Mouse (Mus musculus) lung, postnatal 0 days (tissue): Measurements from ENCODE around the gene Sh3rf1. TPM values are rescaled to one million over a fixed set of nuclear protein-coding genes. Genes with fewer than 3 reads are reported as not detected.
A peak's percentile ranks its signal among the peaks of the same experiment; 100 is the strongest.

Source experiments
- ATAC-seq: fragments of 200-750 bp; cut with Nextera tagmentation; 2 replicates; pipeline ENCODE4 v1.8.0; 2017; ENCODE audit warnings: moderate library complexity
- DNase-seq: peaks from one replicate; pipeline ENCODE4 v3.0.0-alpha.2; 2016; ENCODE audit warnings: low spot score
- H3K27ac ChIP-seq: fragments of 300-500 bp; sonication (generic); 2 replicates; pipeline ENCODE4 v1.5.1; 2014; ENCODE audit warnings: antibody characterized with exemption, mild to moderate bottlenecking, low read length, mixed read lengths
- H3K27me3 ChIP-seq: fragments of 300-500 bp; sonication (generic); replicated peaks from 2 replicates; pipeline ENCODE4 v1.6.1; 2014; ENCODE audit warnings: low read length, mixed read lengths; ENCODE audit not compliant: insufficient read depth
- H3K36me3 ChIP-seq: fragments of 300-500 bp; sonication (generic); 2 replicates; pipeline ENCODE4 v1.6.1; 2014; ENCODE audit warnings: low read length, mixed read lengths; ENCODE audit not compliant: insufficient read depth
- H3K4me1 ChIP-seq: fragments of 300-500 bp; sonication (generic); 2 replicates; pipeline ENCODE4 v1.6.1; 2014; ENCODE audit warnings: antibody characterized with exemption, low read depth, low read length, mixed read lengths; ENCODE audit not compliant: insufficient read depth
- H3K4me2 ChIP-seq: fragments of 300-500 bp; sonication (generic); replicated peaks from 2 replicates; pipeline ENCODE4 v1.6.1; 2014; ENCODE audit warnings: low read depth, mild to moderate bottlenecking, low read length, moderate library complexity, mixed read lengths
- H3K4me3 ChIP-seq: fragments of 300-500 bp; sonication (generic); 2 replicates; pipeline ENCODE4 v1.5.1; 2014; ENCODE audit warnings: low read depth, low read length
- H3K9ac ChIP-seq: fragments of 300-500 bp; sonication (generic); replicated peaks from 2 replicates; pipeline ENCODE4 v1.6.1; 2014; ENCODE audit warnings: low read depth, mild to moderate bottlenecking
- H3K9me3 ChIP-seq: fragments of 300-500 bp; sonication (generic); 2 replicates; pipeline ENCODE4 v1.6.1; 2016; ENCODE audit warnings: low read length, mixed read lengths
- CTCF ChIP-seq: IDR thresholded peaks from 2 replicates; pipeline ENCODE4 v1.5.1; 2016; ENCODE audit warnings: antibody characterized with exemption, mild to moderate bottlenecking
- EP300 ChIP-seq: IDR thresholded peaks from 2 replicates; pipeline ENCODE4 v1.6.1; 2016; ENCODE audit warnings: antibody characterized with exemption, mild to moderate bottlenecking, control low read depth
- WGBS: fragments of 180-500 bp; shearing (Covaris S2); extraction: QIAGEN DNeasy Blood & Tissue Kit; methylation state at CpG from one replicate; pipeline ENCODE4 v1.1.7; 2014; 5-methylcytosine and 5-hydroxymethylcytosine counted together
- polyA plus RNA-seq: library from polyadenylated mRNA; unstranded; fragments of >200 nt; fragmentation: Nextera tagmentation; extraction: Ambion mirVana; gene quantifications from 2 replicates; pipeline ENCODE4 v1.2.1, GENCODE M21; 2015

Gene Sh3rf1
- polyA plus RNA-seq, 1 experiment from 2014 or later: 11.2 TPM

GRCm38 (mm10) chr8:61254196-61254595 lies 30.5 kb downstream of the Sh3rf1 start:
- H3K4me1 ChIP-seq: no peaks in the 10 kb centered on the region; the same call in 1 of the 2 replicates
- TF ChIP-seq EP300 (no peak), CTCF (no peak)
- H3K27ac ChIP-seq: no peak overlapping the region
- no peaks in the 10 kb centered on the region for H3K27me3 ChIP-seq
- H3K4me3 ChIP-seq: no peak overlapping the region
- H3K4me2 ChIP-seq: no peak overlapping the region
- peak; percentile 43; the same call in 1 of the 2 replicates for ATAC-seq
- no peak overlapping the region for H3K9ac ChIP-seq
- H3K9me3 ChIP-seq: 0 out of 2 replicates have a peak, but pooled peaks cover 3% of the 10 kb centered on the region
- H3K36me3 ChIP-seq: no peaks in the 10 kb centered on the region
- DNase-seq: no peak
- WGBS: 59% methylated on average over 5 of the region's 5 CpGs

GRCm38 (mm10) chr8:61258828-61259227 lies 35.2 kb downstream of the Sh3rf1 start:
- H3K4me3 ChIP-seq: no peak overlapping the region
- H3K36me3 ChIP-seq: no peaks in the 10 kb centered on the region
- no peak overlapping the region for H3K9ac ChIP-seq
- H3K4me1 ChIP-seq: no peaks in the 10 kb centered on the region; the same call in 1 of the 2 replicates
- H3K4me2 ChIP-seq: no peak overlapping the region
- WGBS: 71% methylated on average over 9 of the region's 9 CpGs
- no peaks in the 10 kb centered on the region for H3K9me3 ChIP-seq
- H3K27ac ChIP-seq: no peak overlapping the region
- H3K27me3 ChIP-seq: no peaks in the 10 kb centered on the region
- DNase-seq: no peak
- peak; percentile 41; the same call in 1 of the 2 replicates for ATAC-seq
- TF ChIP-seq CTCF (no peak), EP300 (no peak)

- H3K4me2 ChIP-seq: no peak overlapping the region
- H3K9me3 ChIP-seq: no peaks in the 10 kb centered on the region
- H3K27me3 ChIP-seq: no peaks in the 10 kb centered on the region
- no peaks in the 10 kb centered on the region for H3K36me3 ChIP-seq
- no peak for DNase-seq
- ATAC-seq: no peak
- TF ChIP-seq EP300 (no peak), CTCF (no peak)
- H3K4me3 ChIP-seq: no peak overlapping the region
- no peak overlapping the region for H3K9ac ChIP-seq
- H3K27ac ChIP-seq: no peak overlapping the region
- H3K4me1 ChIP-seq: no peaks in the 10 kb centered on the region; the same call in 1 of the 2 replicates
- 63% methylated on average over 7 of the region's 7 CpGs for WGBS
Observed at GRCm38 (mm10) chr8:61259526-61259925, 35.9 kb downstream of the Sh3rf1 start.

- H3K27ac ChIP-seq: no peak overlapping the region
- TF ChIP-seq EP300 (no peak), CTCF (no peak)
- no peaks in the 10 kb centered on the region for H3K27me3 ChIP-seq
- 74% methylated on average over 7 of the region's 7 CpGs for WGBS
- no peak overlapping the region for H3K9ac ChIP-seq
- H3K4me1 ChIP-seq: peaks cover 2% of the 10 kb centered on the region
- no peak overlapping the region for H3K4me3 ChIP-seq
- no peaks in the 10 kb centered on the region for H3K36me3 ChIP-seq
- no peak for DNase-seq
- ATAC-seq: no peak
- no peaks in the 10 kb centered on the region for H3K9me3 ChIP-seq
- no peak overlapping the region for H3K4me2 ChIP-seq
Observed at GRCm38 (mm10) chr8:61260530-61260929, 36.9 kb downstream of the Sh3rf1 start.

- H3K4me1 ChIP-seq: peaks cover 7% of the 10 kb centered on the region
- no peak overlapping the region for H3K4me2 ChIP-seq
- 64% methylated on average over 4 of the region's 4 CpGs for WGBS
- TF ChIP-seq CTCF (no peak), EP300 (no peak)
- no peaks in the 10 kb centered on the region for H3K36me3 ChIP-seq
- ATAC-seq (no peak), DNase-seq (no peak)
- no peak overlapping the region for H3K9ac ChIP-seq
- H3K9me3 ChIP-seq: no peaks in the 10 kb centered on the region
- no peaks in the 10 kb centered on the region for H3K27me3 ChIP-seq
- no peak overlapping the region for H3K4me3 ChIP-seq
- no peak overlapping the region for H3K27ac ChIP-seq
Observed at GRCm38 (mm10) chr8:61261374-61261773, 37.7 kb downstream of the Sh3rf1 start.

DNA sequence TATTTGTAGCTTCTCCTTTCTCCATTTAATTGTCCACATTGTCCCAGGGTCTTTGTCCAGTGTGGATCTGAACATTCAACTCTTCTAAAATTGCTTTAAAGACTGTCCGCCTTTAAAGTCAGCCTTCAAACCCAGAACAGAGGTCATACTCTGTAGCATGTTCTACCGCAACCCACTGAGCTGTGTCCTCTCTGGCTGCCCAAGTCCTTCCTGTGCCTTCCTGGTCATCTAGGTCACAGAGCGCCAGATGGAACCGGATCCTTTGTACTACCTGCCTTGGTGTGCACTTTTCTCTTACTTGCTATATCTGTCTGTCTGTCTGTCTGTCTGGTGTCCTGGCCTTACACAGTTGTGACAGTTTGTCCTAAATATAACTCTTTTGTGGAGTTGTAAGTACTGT lies 40.0 kb downstream of the Sh3rf1 start:
- Histone ChIP-seq H3K4me3 (no peak overlapping the region), H3K9me3 (no peaks in the 10 kb centered on the region), H3K4me2 (no peak overlapping the region), H3K27me3 (no peaks in the 10 kb centered on the region), H3K27ac (no peak overlapping the region), H3K4me1 (peaks cover 7% of the 10 kb centered on the region), H3K36me3 (no peaks in the 10 kb centered on the region), H3K9ac (no peak overlapping the region)
- DNase-seq (no peak), ATAC-seq (no peak)
- no peak for TF ChIP-seq EP300
- TF ChIP-seq CTCF: no peak
- WGBS: 90% methylated on average over 4 of the region's 4 CpGs

- peak overlapping the region; percentile 34; the same call in 1 of the 2 replicates for H3K27ac ChIP-seq
- TF ChIP-seq EP300: peak; percentile 69; the same call in 1 of the 2 replicates
- TF ChIP-seq CTCF: no peak
- ATAC-seq: peak; percentile 80
- 41% methylated on average over 7 of the region's 7 CpGs for WGBS
- H3K9me3 ChIP-seq: no peaks in the 10 kb centered on the region
- H3K4me1 ChIP-seq: peaks cover 10% of the 10 kb centered on the region
- peak; percentile 72 for DNase-seq
- H3K9ac ChIP-seq: no peak overlapping the region
- H3K4me2 ChIP-seq: 0 out of 2 replicates have a peak overlapping the region, but pooled peaks have one; percentile 15
- H3K36me3 ChIP-seq: no peaks in the 10 kb centered on the region
- no peak overlapping the region for H3K4me3 ChIP-seq
- no peaks in the 10 kb centered on the region for H3K27me3 ChIP-seq
Observed at GRCm38 (mm10) chr8:61264881-61265280, 41.2 kb downstream of the Sh3rf1 start.
